Mouse (Mus musculus) cerebellum, postnatal 14 days (tissue): ENCODE data around the gene Rnase10.
A peak's percentile ranks its signal among the peaks of the same experiment; 100 is the strongest.
"Not testable (repeated sequence)": the region's sequence is repeated elsewhere in the genome, so short reads cannot be mapped to it uniquely, and the experiment has no call there.

ENCODE experiments used
- DNase-seq, 2 experiments: peaks; one replicate each; pipeline ENCODE4 v3.0.0; 2021; ENCODE audit warnings: mixed read lengths in 2 of 2

The Rnase10 gene

GRCm38 (mm10) chr14:51014724-51015123, 7.2 kb downstream of the Rnase10 start:
- DNase-seq, result not testable (repeated sequence)

- DNase-seq, result no peak
Observed at GRCm38 (mm10) chr14:51015780-51016179, 8.2 kb downstream of the Rnase10 start.

- DNase-seq, result no peak
Observed at GRCm38 (mm10) chr14:51017256-51017655, 9.7 kb downstream of the Rnase10 start.

- DNase-seq, result no peak
Observed at GRCm38 (mm10) chr14:51023457-51023856, 15.9 kb downstream of the Rnase10 start.

- no peak for DNase-seq
Observed at GRCm38 (mm10) chr14:51024820-51025219, 17.3 kb downstream of the Rnase10 start.

GRCm38 (mm10) chr14:51026391-51027133, 19.0 kb downstream of the Rnase10 start:
- peak; percentile 75 to 77 for DNase-seq

GRCm38 (mm10) chr14:51027387-51028155, 20.0 kb downstream of the Rnase10 start:
- DNase-seq, result peak; percentile 7 to 19

- no peak for DNase-seq
Observed at GRCm38 (mm10) chr14:51035206-51035605, 27.7 kb downstream of the Rnase10 start.

GRCm38 (mm10) chr14:51036214-51036613, 28.7 kb downstream of the Rnase10 start:
- no peak for DNase-seq

GRCm38 (mm10) chr14:51041769-51042168, 34.2 kb downstream of the Rnase10 start, which contains the start of gene Rnase9:
Gene Rnase9, minus strand, starts transcription at chr14:51041869.
- DNase-seq, result no peak

- DNase-seq, result no peak
Observed at GRCm38 (mm10) chr14:51047846-51048245, 40.3 kb downstream of the Rnase10 start.

GRCm38 (mm10) chr14:51050063-51050462, 42.5 kb downstream of the Rnase10 start, which contains the start of gene Rnase11:
Gene Rnase11, minus strand, starts transcription at chr14:51050163.
- DNase-seq, result no peak

- no peak for DNase-seq
Observed at GRCm38 (mm10) chr14:51051941-51052340, 44.4 kb downstream of the Rnase10 start.

- DNase-seq, result no peak
Observed at GRCm38 (mm10) chr14:51053176-51053575, 45.6 kb downstream of the Rnase10 start.

- DNase-seq, result no peak
Observed at GRCm38 (mm10) chr14:51054243-51055237, 47.0 kb downstream of the Rnase10 start.

GRCm38 (mm10) chr14:51057401-51057831, 49.9 kb downstream of the Rnase10 start, which contains the start of gene Rnase12:
Gene Rnase12, minus strand, starts transcription at chr14:51057661.
- no peak for DNase-seq
